In genomic region chr11:77930751-77931540, GRCm38 (mm10) we compare ENCODE assay signal across 7 mouse cellular contexts. TPM values are rescaled to one million over a fixed set of nuclear protein-coding genes. Genes with fewer than 3 reads are reported as not detected.
A peak's percentile ranks its signal among the peaks of the same experiment; 100 is the strongest.
DNase-seq lines count a peak whose midpoint lies in the region; ATAC-seq and TF ChIP-seq lines count a peak whose summit lies in the region.

Sez6 (plus strand) TSS chr11:77930800.

- no peaks in the 10 kb centered on the region; the same call in 1 of the 2 replicates for H3K4me1 ChIP-seq in embryonic facial prominence, embryonic 11.5 days (ENCODE audit: control insufficient read depth, insufficient read depth, low read length)
- H3K4me1 ChIP-seq in heart, adult 2 months (ENCODE audit: control insufficient read depth, insufficient read depth, low read length), result no peaks in the 10 kb centered on the region
- H3K4me1 ChIP-seq in limb, embryonic 13.5 days, result peaks cover 28% of the 10 kb centered on the region
- peaks cover 58% of the 10 kb centered on the region for H3K4me1 ChIP-seq in midbrain, embryonic 16.5 days (ENCODE audit: control insufficient read depth, insufficient read depth, low read length)

- H3K4me3 ChIP-seq in embryonic facial prominence, embryonic 11.5 days (ENCODE audit: low read depth, low read length), result peak within 1 kb of the TSS; percentile 50
- H3K4me3 ChIP-seq in heart, adult 2 months, result peak within 1 kb of the TSS; percentile 27; the same call in 1 of the 2 replicates
- H3K4me3 ChIP-seq in limb, embryonic 13.5 days, result peak within 1 kb of the TSS; percentile 53
- peak within 1 kb of the TSS; percentile 89 for H3K4me3 ChIP-seq in midbrain, embryonic 16.5 days (ENCODE audit: low read depth, low read length)

- peak; percentile 55 for TF ChIP-seq CTCF in heart, adult 2 months (IDR thresholded peaks at IDR 0.05)

- under 1% methylated on average over 74 of the region's 94 CpGs for WGBS in embryonic facial prominence, embryonic 11.5 days
- under 1% methylated on average over 94 of the region's 94 CpGs for WGBS in heart, adult 2 months
- WGBS in limb, embryonic 13.5 days, result 2% methylated on average over 88 of the region's 94 CpGs
- WGBS in midbrain, embryonic 16.5 days, result under 1% methylated on average over 68 of the region's 94 CpGs

- H3K4me2 ChIP-seq in embryonic facial prominence, embryonic 11.5 days (ENCODE audit: low read depth, low read length), result peak within 1 kb of the TSS; percentile 99
- H3K4me2 ChIP-seq in limb, embryonic 13.5 days (replicated peaks), result peak within 1 kb of the TSS; percentile 91
- H3K4me2 ChIP-seq in midbrain, embryonic 16.5 days (ENCODE audit: low read length), result peak within 1 kb of the TSS; percentile 66

- H3K9me3 ChIP-seq in embryonic facial prominence, embryonic 11.5 days (replicated peaks; ENCODE audit: control insufficient read depth, low read length), result no peaks in the 10 kb centered on the region
- no peaks in the 10 kb centered on the region for H3K9me3 ChIP-seq in limb, embryonic 13.5 days
- H3K9me3 ChIP-seq in midbrain, embryonic 16.5 days (replicated peaks; ENCODE audit: control insufficient read depth, low read length, poor library complexity, severe bottlenecking), result no peaks in the 10 kb centered on the region

- no peak for TF ChIP-seq EP300 in heart, adult 2 months (IDR thresholded peaks at IDR 0.05; ENCODE audit: insufficient read depth, low read depth, low read length)

- no peaks in the 10 kb centered on the region for H3K36me3 ChIP-seq in embryonic facial prominence, embryonic 11.5 days (replicated peaks; ENCODE audit: control insufficient read depth, insufficient read depth, low read depth, low read length)
- no peaks in the 10 kb centered on the region for H3K36me3 ChIP-seq in heart, adult 2 months (ENCODE audit: control insufficient read depth, insufficient read depth, low read length)
- H3K36me3 ChIP-seq in limb, embryonic 13.5 days, result no peaks in the 10 kb centered on the region
- no peaks in the 10 kb centered on the region for H3K36me3 ChIP-seq in midbrain, embryonic 16.5 days (ENCODE audit: control insufficient read depth, insufficient read depth, low read length)

- H3K27me3 ChIP-seq in embryonic facial prominence, embryonic 11.5 days (ENCODE audit: control insufficient read depth, insufficient read depth, low read length), result peaks cover 39% of the 10 kb centered on the region
- peaks cover 10% of the 10 kb centered on the region for H3K27me3 ChIP-seq in heart, adult 2 months (ENCODE audit: control insufficient read depth, insufficient read depth, low read length)
- H3K27me3 ChIP-seq in limb, embryonic 13.5 days, result peaks cover 90% of the 10 kb centered on the region
- peaks cover 2% of the 10 kb centered on the region; the same call in 1 of the 2 replicates for H3K27me3 ChIP-seq in midbrain, embryonic 16.5 days (ENCODE audit: control insufficient read depth, insufficient read depth, low read depth, low read length)

- no peaks in the 10 kb centered on the region for H3K79me2 ChIP-seq in heart, adult 2 months (replicated peaks; ENCODE audit: control insufficient read depth, insufficient read depth, low read length)

- peak; percentile 60 for ATAC-seq in embryonic facial prominence, embryonic 11.5 days (replicated peaks; ENCODE audit: insufficient number of reproducible peaks, low FRiP score, low TSS enrichment, low read depth)
- ATAC-seq in limb, embryonic 13.5 days (ENCODE audit: low FRiP score, low read depth), result peak; percentile 77
- peak; percentile 80 for ATAC-seq in midbrain, embryonic 16.5 days

- H3K9ac ChIP-seq in embryonic facial prominence, embryonic 11.5 days (replicated peaks; ENCODE audit: low read length), result peak within 1 kb of the TSS; percentile 28
- no peak within 1 kb of the TSS for H3K9ac ChIP-seq in heart, adult 2 months (ENCODE audit: low read depth, low read length)
- H3K9ac ChIP-seq in limb, embryonic 13.5 days, result no peak within 1 kb of the TSS
- H3K9ac ChIP-seq in midbrain, embryonic 16.5 days (ENCODE audit: low read depth, low read length), result peak within 1 kb of the TSS; percentile 95

- peak; percentile 87 to 92 for DNase-seq in adrenal gland, postnatal 36 days
- DNase-seq in embryonic facial prominence, embryonic 11.5 days (ENCODE audit: low spot score), result peak; percentile 92
- DNase-seq in heart, adult 2 months, result peak; percentile 69 to 79
- DNase-seq in kidney, adult 8-10 months, result peak; percentile 64 to 71
- peak; percentile 28 to 62 for DNase-seq in spleen, postnatal 14 days (ENCODE audit: low spot score in 2 of 2)

- no peak for TF ChIP-seq POLR2A in heart, adult 2 months (IDR thresholded peaks at IDR 0.05; ENCODE audit: insufficient read depth, low read depth, low read length)

- H3K27ac ChIP-seq in embryonic facial prominence, embryonic 11.5 days (replicated peaks; ENCODE audit: low read depth, low read length), result no peak within 1 kb of the TSS
- H3K27ac ChIP-seq in heart, adult 2 months, result no peak within 1 kb of the TSS
- no peak within 1 kb of the TSS for H3K27ac ChIP-seq in limb, embryonic 13.5 days
- peak within 1 kb of the TSS; percentile 93 for H3K27ac ChIP-seq in midbrain, embryonic 16.5 days (ENCODE audit: low read length)

- intact Hi-C loops in heart, adult 2 months (cut with DNase I), result no loop called here

RNA-seq across cellular contexts. Expression of gene Sez6, which starts in this region (rescaled TPM):
- 1 to 10 TPM; 1.7 to 1.9 TPM for total RNA-seq in adrenal gland, postnatal 36 days (2021)
- 1.5 and 2.1 TPM in 2 replicates for polyA plus RNA-seq in embryonic facial prominence, embryonic 11.5 days (2014; fragmentation: Nextera tagmentation; extraction: Ambion mirVana)
- total RNA-seq in heart, adult 2 months (2021), result under 1 TPM; 0.68 to 0.80 TPM
- polyA plus RNA-seq in heart, adult 2 months (2012; rRNA removed), result 0.59 and 0.70 TPM in 2 replicates
- 0.18 and 0.60 TPM in 2 replicates for polyA plus RNA-seq in limb, embryonic 13.5 days (2015; fragmentation: Nextera tagmentation; extraction: Ambion mirVana)
- polyA plus RNA-seq in midbrain, embryonic 16.5 days (2015; fragmentation: Nextera tagmentation; extraction: Ambion mirVana), result 140 and 146 TPM in 2 replicates

Comparison
In these comparisons a context has a peak if more than half of its experiments do, and no peak if none do; other contexts are left out.
1. RNA of gene Sez6 (polyA plus RNA-seq): 140 to 146 TPM in midbrain, embryonic 16.5 days; 1.5 to 2.1 TPM in embryonic facial prominence, embryonic 11.5 days, 0.59 to 0.70 TPM in heart, adult 2 months and 0.18 to 0.60 TPM in limb, embryonic 13.5 days; every median in the first group is over 10 times any median in the second.
2. Peak in DNase-seq and H3K4me3 ChIP-seq in heart, adult 2 months; RNA of the gene not detected or under 1 TPM.
3. Peak in ATAC-seq, H3K4me3 ChIP-seq and H3K4me2 ChIP-seq in limb, embryonic 13.5 days; RNA of the gene not detected or under 1 TPM.
4. H3K4me3 ChIP-seq: peak in every context shown above with its lines; median percentile 89 in midbrain, embryonic 16.5 days; 53 in limb, embryonic 13.5 days; 50 in embryonic facial prominence, embryonic 11.5 days; 27 in heart, adult 2 months.
5. H3K9ac ChIP-seq: peak in embryonic facial prominence, embryonic 11.5 days (single experiment) and midbrain, embryonic 16.5 days (single experiment); none in heart, adult 2 months (single experiment) and limb, embryonic 13.5 days (single experiment).
6. Peak in every context shown above with its lines, with median percentiles within 50 percentile points of each other: DNase-seq, ATAC-seq and H3K4me2 ChIP-seq.